Mouse (Mus musculus): ENCODE results near the gene Cldn13.

GRCm38 (mm10) chr5:134934666-134935065, 19.3 kb upstream of the Cldn13 start:
- TF ChIP-seq CTCF (IDR thresholded peaks at IDR 0.05; ENCODE audit: borderline replicate concordance, extremely low read depth, insufficient read depth, insufficient read length) (no peak), POLR2A (IDR thresholded peaks at IDR 0.05; ENCODE audit: borderline replicate concordance, extremely low read depth, insufficient read depth, insufficient read length, poor library complexity, severe bottlenecking) (no peak)
